19 mouse cellular contexts compared by ENCODE assay signal in the genomic region with DNA sequence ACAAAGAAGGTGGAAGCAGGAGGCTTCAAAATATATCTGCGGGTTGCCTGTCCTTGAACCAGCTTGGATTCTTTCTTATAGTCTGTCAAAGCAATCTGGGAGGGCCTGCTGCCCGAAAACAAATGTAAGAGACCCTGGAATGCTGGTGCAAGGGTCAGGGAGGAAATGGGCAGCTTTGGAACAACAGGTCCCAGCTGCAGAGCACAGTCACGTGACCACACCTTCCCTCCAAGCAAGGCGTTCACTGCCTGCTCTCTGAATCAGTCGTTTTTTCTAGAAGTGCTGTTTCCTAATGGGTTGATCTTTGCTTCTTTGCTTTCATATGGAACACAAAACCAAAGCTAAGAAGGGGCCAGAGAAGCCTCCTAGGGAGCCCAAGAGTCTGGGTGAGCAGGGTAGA.
DNase-seq lines count a peak whose midpoint lies in the region; ATAC-seq lines count a peak whose summit lies in the region.
"Had no signal": no experiment of that assay in that cellular context is flagged by ENCODE, and none has a peak within 500 bp of the region (broad histone marks: within the 10 kb centered on the region; RNA-seq: fewer than 3 reads in every experiment).

No protein-coding gene starts in this region.

- no peak for ATAC-seq in limb, embryonic 12.5 days (ENCODE audit: insufficient number of reproducible peaks, insufficient read depth, low FRiP score, low TSS enrichment, low read depth)
- no peak for ATAC-seq in midbrain, embryonic 13.5 days
- ATAC-seq: forebrain, embryonic 14.5 days; hindbrain, postnatal 0 days had no signal

- no peaks in the 10 kb centered on the region for H3K9me3 ChIP-seq in limb, embryonic 12.5 days
- no peaks in the 10 kb centered on the region for H3K9me3 ChIP-seq in limb, embryonic 10.5 days (replicated peaks)
- H3K9me3 ChIP-seq in midbrain, embryonic 13.5 days, result no peaks in the 10 kb centered on the region
- H3K9me3 ChIP-seq: heart, embryonic 12.5 days; kidney, embryonic 15.5 days; lung, embryonic 15.5 days; neural tube, embryonic 13.5 days had no signal

- H3K4me3 ChIP-seq in limb, embryonic 12.5 days (replicated peaks), result no peak overlapping the region
- H3K4me3 ChIP-seq in limb, embryonic 10.5 days, result no peak overlapping the region
- no peak overlapping the region for H3K4me3 ChIP-seq in midbrain, embryonic 13.5 days (replicated peaks)
- H3K4me3 ChIP-seq: erythroblast, embryonic 14.5 days; heart, embryonic 12.5 days; kidney, embryonic 15.5 days; lung, embryonic 15.5 days; neural tube, embryonic 13.5 days had no signal

- H3K27ac ChIP-seq in limb, embryonic 12.5 days, result peak overlapping the region; percentile 66; the same call in 1 of the 2 replicates
- H3K27ac ChIP-seq in limb, embryonic 10.5 days, result no peak overlapping the region
- no peak overlapping the region for H3K27ac ChIP-seq in midbrain, embryonic 13.5 days
- H3K27ac ChIP-seq: hindbrain, postnatal 0 days; kidney, embryonic 15.5 days; lung, embryonic 15.5 days; neural tube, embryonic 13.5 days had no signal

- no peak overlapping the region for H3K4me2 ChIP-seq in limb, embryonic 12.5 days
- no peak overlapping the region for H3K4me2 ChIP-seq in midbrain, embryonic 13.5 days (replicated peaks)
- H3K4me2 ChIP-seq: heart, embryonic 12.5 days; kidney, embryonic 15.5 days; lung, embryonic 15.5 days; midbrain, embryonic 11.5 days; neural tube, embryonic 13.5 days had no signal

- no peak overlapping the region for H3K9ac ChIP-seq in limb, embryonic 12.5 days (replicated peaks)
- no peak overlapping the region for H3K9ac ChIP-seq in midbrain, embryonic 13.5 days (replicated peaks)
- H3K9ac ChIP-seq: heart, embryonic 12.5 days; kidney, embryonic 15.5 days; lung, embryonic 15.5 days; neural tube, embryonic 13.5 days had no signal

- no peak for DNase-seq in limb, embryonic 10.5 days (ENCODE audit: low spot score)
- peak; percentile 28 for DNase-seq in ES-CJ7 (ENCODE audit: low read depth, low spot score)
- DNase-seq in R1 (ENCODE audit: low read depth, low spot score), result peak; percentile 78
- peak; percentile 37 for DNase-seq in lung, postnatal 36 days
- no peak for DNase-seq in frontal cortex, adult 2 months (ENCODE audit: extremely low spot score in 1 of 2, low spot score in 1 of 2)
- DNase-seq: adrenal gland, postnatal 10 days; cerebellum, adult 2 months; retina, postnatal 1 day; thymus, adult 2 months had no signal

- H3K4me1 ChIP-seq in limb, embryonic 12.5 days (replicated peaks), result peaks cover 11% of the 10 kb centered on the region
- peaks cover 8% of the 10 kb centered on the region for H3K4me1 ChIP-seq in limb, embryonic 10.5 days
- H3K4me1 ChIP-seq in midbrain, embryonic 13.5 days (replicated peaks), result peaks cover 6% of the 10 kb centered on the region; the same call in 1 of the 2 replicates
- H3K4me1 ChIP-seq: heart, embryonic 12.5 days; lung, embryonic 15.5 days had no signal

- H3K36me3 ChIP-seq in limb, embryonic 12.5 days, result peaks cover 17% of the 10 kb centered on the region
- peaks cover 56% of the 10 kb centered on the region for H3K36me3 ChIP-seq in limb, embryonic 10.5 days
- H3K36me3 ChIP-seq in midbrain, embryonic 13.5 days, result no peaks in the 10 kb centered on the region
- H3K36me3 ChIP-seq: heart, embryonic 12.5 days; lung, embryonic 15.5 days; neural tube, embryonic 13.5 days had no signal

- H3K27me3 ChIP-seq in limb, embryonic 12.5 days, result no peaks in the 10 kb centered on the region
- no peaks in the 10 kb centered on the region for H3K27me3 ChIP-seq in limb, embryonic 10.5 days (ENCODE audit: low read depth, poor library complexity, severe bottlenecking)
- H3K27me3 ChIP-seq in midbrain, embryonic 13.5 days, result no peaks in the 10 kb centered on the region
- H3K27me3 ChIP-seq: heart, embryonic 12.5 days; kidney, embryonic 15.5 days; lung, embryonic 15.5 days; neural tube, embryonic 13.5 days had no signal

- 47% methylated on average over 5 of the region's 5 CpGs for WGBS in limb, embryonic 12.5 days
- 58% methylated on average over 5 of the region's 5 CpGs for WGBS in limb, embryonic 10.5 days
- WGBS in midbrain, embryonic 13.5 days, result 61% methylated on average over 5 of the region's 5 CpGs

Comparison
In these comparisons a context has a peak if more than half of its experiments do, and no peak if none do; other contexts are left out.
1. DNase-seq: peak in ES-CJ7 (single experiment), R1 (single experiment) and lung, postnatal 36 days (single experiment); none in limb, embryonic 10.5 days (single experiment) and frontal cortex, adult 2 months (0 of 2).